Mouse (Mus musculus) brain, embryonic 14.5 days (tissue): ENCODE results near the gene Bdkrb2.

Experiments
- CTCF ChIP-seq: fragments of 200-500 bp; IDR thresholded peaks from 2 replicates; pipeline ENCODE4 v1.5.1; 2012; ENCODE audit warnings: inconsistent platforms, mild to moderate bottlenecking, moderate library complexity, borderline replicate concordance; ENCODE audit not compliant: insufficient read depth, insufficient read length; ENCODE audit errors: extremely low read depth
- POLR2A ChIP-seq: fragments of 200-500 bp; IDR thresholded peaks from 2 replicates; pipeline ENCODE4 v1.6.1; 2012; ENCODE audit warnings: mild to moderate bottlenecking, inconsistent platforms, borderline replicate concordance; ENCODE audit not compliant: poor library complexity, insufficient read depth, insufficient read length, severe bottlenecking; ENCODE audit errors: extremely low read depth

GRCm38 (mm10) chr12:105593471-105593870 is 30.4 kb downstream of the Bdkrb2 start:
- no peak for TF ChIP-seq POLR2A
- no peak for TF ChIP-seq CTCF
